Mouse (Mus musculus) gastrocnemius, adult 2 months (tissue): ENCODE results near the gene Gm49601. TPM values are rescaled to one million over a fixed set of nuclear protein-coding genes. Genes with fewer than 3 reads are reported as not detected.

Experiments used
- DNase-seq: peaks from one replicate; pipeline ENCODE4 v3.0.0; 2022
- H3K27ac ChIP-seq: fragments of 200-600 bp; 2 replicates; pipeline ENCODE4 v1.8.1; 2022; ENCODE audit warnings: mild to moderate bottlenecking
- H3K4me3 ChIP-seq: fragments of 200-600 bp; 2 replicates; pipeline ENCODE4 v1.8.1; 2022; ENCODE audit warnings: mild to moderate bottlenecking, moderate library complexity
- CTCF ChIP-seq: fragments of 200-600 bp; IDR thresholded peaks from 2 replicates; pipeline ENCODE4 v1.8.1; 2022; ENCODE audit warnings: antibody characterized with exemption, mild to moderate bottlenecking, moderate library complexity
- intact Hi-C: fragments of 180-260 bp; cut with DNase I; formaldehyde crosslinking; loops from one replicate; pipeline ENCODE4 v1.15.1; 2025
- total RNA-seq, 2 experiments: library from RNA; stranded (reverse); gene quantifications; 2 replicates each; pipeline ENCODE4 v1.2.3; 2021

Gene Gm49601
- total RNA-seq, 2 experiments from 2014 or later: 0.61 to 1.1 TPM

DNA sequence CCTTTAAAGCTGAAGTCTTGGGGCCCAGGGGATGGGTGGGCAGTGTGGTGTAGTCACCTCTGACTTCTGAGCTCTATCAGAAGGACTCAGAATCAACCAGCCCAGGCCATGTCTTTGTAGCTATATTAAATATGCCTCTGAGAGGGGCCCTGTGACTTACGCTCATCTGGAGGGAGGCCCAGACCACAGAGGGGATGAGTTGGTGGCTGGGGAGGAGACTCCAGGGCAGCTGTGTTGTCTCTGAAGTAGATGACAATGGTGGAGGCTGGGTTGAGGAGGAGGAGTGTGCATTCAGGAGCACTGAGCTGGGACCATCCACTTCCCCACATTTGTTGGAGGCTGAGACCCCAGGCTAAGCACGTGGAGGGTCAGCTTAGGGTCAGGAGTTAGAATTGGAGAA lies 7.9 kb downstream of the Gm49601 start:
- TF ChIP-seq CTCF: no peak
- no peak overlapping the region for H3K27ac ChIP-seq
- DNase-seq: no peak
- intact Hi-C loops: loop anchor here (5.0 kb wide), 1 partner anchor 91 kb away; no protein-coding TSS in a partner anchor
- H3K4me3 ChIP-seq: no peak overlapping the region

DNA sequence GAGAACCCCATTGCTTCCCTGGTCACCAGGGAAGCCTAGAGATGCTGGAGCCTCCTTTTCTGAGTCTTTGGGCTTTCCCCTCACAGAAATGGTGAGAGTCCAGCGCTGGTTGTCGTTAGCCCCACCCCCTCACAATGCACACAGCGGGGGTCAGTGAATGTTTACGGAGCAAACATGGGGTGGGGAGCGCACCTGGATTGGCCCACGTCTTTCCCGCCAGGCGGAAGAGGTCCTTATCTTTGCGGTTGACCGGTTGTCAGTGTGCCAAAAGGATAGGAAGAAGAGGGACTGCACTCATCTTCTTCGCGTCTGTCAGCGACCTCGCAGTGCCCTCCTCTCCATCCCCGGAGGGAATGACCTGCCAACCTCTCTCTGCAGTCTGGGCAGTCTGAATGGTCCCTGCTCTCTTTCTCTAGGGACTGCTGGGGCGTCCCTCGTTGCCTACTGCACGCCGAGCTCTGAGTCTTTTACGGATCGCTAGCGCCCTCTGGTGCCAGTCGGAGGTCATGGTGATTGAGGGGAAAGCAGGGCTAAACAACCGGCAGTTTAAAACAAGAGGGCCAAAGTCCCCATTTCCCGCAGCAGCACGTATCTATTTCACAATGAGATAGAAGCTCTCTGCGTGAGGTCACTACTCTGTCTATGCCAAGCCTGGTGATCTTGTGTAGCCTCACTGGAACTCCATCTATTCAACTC lies 8.7 kb downstream of the Gm49601 start:
- TF ChIP-seq CTCF: peak; percentile 96
- H3K27ac ChIP-seq: no peak overlapping the region
- H3K4me3 ChIP-seq: peak overlapping the region; percentile 56
- intact Hi-C loops: loop anchor here (1.0 to 5.0 kb wide), 3 partner anchors 90 to 269 kb away; partner anchors contain the start of genes Arvcf and Tango2
- peak; percentile 89 for DNase-seq

DNA sequence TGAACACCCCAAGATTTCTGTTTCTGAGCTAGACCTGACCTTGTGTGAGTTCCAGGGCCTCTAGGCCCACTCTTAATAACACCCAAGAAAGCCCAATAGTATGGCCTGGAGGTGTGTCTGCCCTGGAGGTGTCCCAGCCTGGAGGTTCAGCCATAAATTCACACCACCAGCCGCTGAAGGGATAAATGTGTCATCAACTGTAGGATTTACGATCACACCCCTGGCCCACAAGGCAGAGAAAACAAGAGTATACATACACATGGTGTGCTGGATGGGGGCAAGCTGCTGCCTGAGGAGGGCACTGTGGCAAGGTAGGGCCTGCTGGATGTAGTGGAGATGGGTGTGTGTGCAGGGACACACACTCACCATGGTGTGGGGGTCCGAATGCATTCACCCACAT lies 12.9 kb downstream of the Gm49601 start:
- no peak overlapping the region for H3K4me3 ChIP-seq
- no peak overlapping the region for H3K27ac ChIP-seq
- intact Hi-C loops: no loop called here
- no peak for DNase-seq
- TF ChIP-seq CTCF: no peak

DNA sequence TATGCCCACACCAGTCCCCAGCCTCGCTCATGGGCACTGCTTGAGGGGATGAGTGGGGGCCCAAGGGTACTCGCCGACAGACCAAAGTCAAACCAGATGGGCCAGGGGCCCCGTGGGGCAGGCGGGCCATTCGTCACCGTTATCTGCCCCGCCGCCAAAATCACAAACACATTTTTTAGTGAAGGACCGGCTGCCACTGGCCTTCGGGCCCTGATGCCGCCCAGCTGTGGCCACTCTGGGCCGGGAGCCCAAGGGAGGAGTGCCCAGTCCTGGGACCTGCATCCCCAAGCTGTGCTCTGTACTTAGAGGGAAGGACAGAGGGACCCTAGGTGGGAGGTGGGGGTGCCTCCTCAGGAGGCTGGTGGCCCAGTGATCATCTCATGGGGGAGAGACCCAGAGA lies 14.5 kb downstream of the Gm49601 start:
- TF ChIP-seq CTCF: no peak
- intact Hi-C loops: no loop called here
- DNase-seq: no peak
- Histone ChIP-seq H3K4me3 (no peak overlapping the region), H3K27ac (no peak overlapping the region)

DNA sequence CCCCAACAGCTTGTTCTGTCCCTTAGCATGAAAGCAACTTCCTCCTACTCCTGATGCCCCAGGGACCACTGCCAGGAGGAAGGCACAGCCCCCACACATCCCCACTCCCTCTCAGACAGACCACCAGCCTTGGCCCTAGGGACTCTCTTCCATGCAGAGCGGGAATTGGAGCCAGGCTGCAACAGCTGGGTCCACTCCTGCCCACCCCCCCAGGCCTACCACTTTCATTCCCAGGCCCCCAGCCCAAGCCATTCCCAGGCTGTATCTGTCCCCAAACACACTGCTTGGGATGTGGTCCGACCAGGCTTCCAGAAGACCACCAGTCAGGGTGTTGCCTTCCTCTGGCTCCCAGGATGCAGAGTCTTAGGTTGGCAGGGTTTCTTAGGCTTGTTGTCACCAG lies 17.1 kb downstream of the Gm49601 start:
- no peak overlapping the region for H3K27ac ChIP-seq
- no peak overlapping the region for H3K4me3 ChIP-seq
- peak; percentile 8 for DNase-seq
- intact Hi-C loops: no loop called here
- TF ChIP-seq CTCF: no peak

DNA sequence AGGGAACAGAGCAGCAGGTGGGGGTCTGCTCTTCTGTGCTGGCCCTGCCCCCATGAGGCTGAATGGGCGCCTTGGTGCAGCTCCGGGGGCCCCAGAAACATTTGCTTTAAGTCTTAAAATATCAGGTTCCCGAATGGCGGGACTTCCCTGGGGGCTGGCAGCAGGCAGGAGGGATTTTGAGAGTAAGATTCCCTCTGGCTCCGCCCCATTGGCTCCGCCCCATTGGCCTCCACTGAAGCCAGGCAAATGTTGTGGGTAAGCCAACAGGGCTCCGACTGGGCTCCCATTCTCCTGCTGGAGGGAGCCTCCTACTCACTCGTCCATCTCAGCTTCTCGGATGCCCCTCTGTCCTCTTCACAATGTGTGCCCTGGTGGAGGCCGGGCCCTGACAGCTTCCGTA lies 18.0 kb downstream of the Gm49601 start:
- TF ChIP-seq CTCF: no peak
- intact Hi-C loops: no loop called here
- no peak overlapping the region; the same call in 1 of the 2 replicates for H3K27ac ChIP-seq
- 0 out of 2 replicates have a peak overlapping the region, but pooled peaks have one; percentile 7 for H3K4me3 ChIP-seq
- DNase-seq: peak; percentile 75

DNA sequence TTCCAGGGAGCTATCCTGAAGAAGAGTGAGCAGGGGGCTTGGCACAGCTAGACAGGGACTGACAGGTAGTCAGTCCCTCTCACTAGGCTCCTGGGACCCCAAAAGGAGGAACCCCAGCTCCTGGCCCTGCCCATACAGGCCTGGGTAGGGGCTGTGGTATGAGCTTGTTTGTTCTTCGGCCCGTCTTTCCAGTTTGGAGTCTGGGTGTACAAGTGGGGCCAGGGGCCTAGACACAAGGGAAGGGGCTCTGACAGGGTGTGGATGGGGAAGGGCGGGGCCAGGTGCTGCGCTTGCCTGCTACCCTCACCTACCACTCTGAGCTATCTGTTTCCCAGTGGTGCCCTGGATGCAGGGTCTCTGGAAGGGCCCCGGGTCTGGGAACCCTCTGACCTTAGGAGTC lies 20.5 kb downstream of the Gm49601 start:
- no peak for TF ChIP-seq CTCF
- DNase-seq: no peak
- intact Hi-C loops: no loop called here
- H3K27ac ChIP-seq: peak overlapping the region; percentile 95
- no peak overlapping the region for H3K4me3 ChIP-seq

DNA sequence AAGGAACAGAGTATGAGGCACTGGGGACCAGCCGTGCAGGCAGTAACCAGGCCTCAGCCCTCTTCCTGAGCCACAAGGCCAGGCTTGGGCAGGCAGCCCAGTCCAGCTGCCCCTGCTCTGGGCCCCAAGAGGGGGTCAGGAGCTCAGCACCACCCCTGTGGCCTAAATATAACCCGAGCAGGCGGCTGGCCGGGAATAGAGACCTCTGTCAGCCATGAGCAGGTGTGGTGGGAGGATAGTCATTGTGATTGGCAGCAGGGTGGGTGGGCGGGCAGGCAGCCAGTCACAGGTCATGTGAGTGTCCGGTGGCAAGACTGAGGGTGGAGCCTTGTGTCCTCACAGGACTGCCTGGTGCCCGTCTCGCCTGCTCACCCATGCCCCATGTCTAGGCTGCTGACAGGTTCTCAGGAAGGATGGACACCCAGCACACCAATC lies 21.9 kb downstream of the Gm49601 start:
- DNase-seq: peak; percentile 93
- TF ChIP-seq CTCF: no peak
- intact Hi-C loops: no loop called here
- H3K27ac ChIP-seq: peak overlapping the region; percentile 95
- H3K4me3 ChIP-seq: no peak overlapping the region

DNA sequence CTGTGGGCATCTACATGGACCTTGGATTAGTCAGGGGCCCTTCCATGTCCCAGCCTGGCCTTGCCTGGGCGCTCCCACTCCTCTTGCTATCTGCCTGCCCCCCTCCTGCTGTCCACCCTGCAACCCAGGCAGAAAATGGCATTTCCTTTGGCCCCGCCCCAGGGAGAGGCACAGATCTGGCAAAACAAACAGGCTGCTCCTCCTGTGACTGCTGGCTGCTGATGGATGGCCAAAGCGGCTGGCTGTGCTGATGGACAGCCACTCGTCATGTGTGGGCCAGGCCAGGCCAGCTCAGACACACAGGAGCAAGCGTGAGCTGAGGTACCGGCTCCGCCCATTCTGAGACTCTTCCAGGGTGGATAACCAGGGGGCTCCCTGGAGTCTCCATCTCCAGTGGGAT lies 24.8 kb downstream of the Gm49601 start:
- H3K4me3 ChIP-seq: no peak overlapping the region
- peak; percentile 82 for DNase-seq

DNA sequence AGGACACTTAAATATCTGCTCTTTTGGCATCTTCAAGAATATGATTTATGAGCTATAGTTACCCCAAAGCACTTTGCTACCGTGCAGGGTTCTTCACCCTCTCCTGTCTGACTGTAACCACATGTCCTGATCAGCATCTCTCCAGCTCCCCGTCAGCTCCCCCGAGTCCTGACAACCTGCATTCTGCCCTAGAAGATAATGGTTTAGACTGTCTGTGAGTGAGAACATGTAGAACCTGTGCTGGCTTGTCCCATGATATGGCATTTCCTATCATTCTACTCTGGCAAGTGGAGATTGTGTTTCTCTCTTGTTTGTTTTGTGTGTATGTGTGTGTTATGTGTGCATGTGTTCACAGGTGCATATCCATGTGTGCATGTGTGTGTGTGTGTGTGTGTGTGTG lies 28.2 kb downstream of the Gm49601 start:
- no peak for TF ChIP-seq CTCF
- intact Hi-C loops: no loop called here
- DNase-seq: no peak
- Histone ChIP-seq H3K27ac (no peak overlapping the region), H3K4me3 (no peak overlapping the region)

More for the DNA sequence above, 24.8 kb downstream of the Gm49601 start:
- intact Hi-C loops: no loop called here
- TF ChIP-seq CTCF: no peak
- peak overlapping the region; percentile 88 for H3K27ac ChIP-seq

DNA sequence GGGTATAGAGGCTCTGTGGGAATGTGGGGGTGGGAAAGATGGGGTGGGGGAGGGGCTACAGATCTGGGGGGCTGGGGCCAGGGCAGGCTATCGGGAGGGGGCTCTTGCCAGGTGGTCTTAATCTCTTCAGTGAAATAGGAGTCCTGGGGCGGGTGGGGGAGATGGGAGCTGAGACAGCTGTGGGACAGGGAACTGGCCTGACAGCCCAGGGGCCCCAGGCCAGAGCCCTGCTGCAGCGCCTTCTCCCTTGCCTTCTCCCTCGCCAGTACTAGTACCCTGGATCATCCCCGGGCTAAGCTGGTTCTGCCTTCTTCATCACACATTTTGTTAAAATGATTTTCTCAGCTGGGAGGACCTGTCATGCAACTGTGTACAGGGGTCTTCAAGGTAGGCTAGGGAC lies 30.0 kb downstream of the Gm49601 start:
- Histone ChIP-seq H3K4me3 (no peak overlapping the region), H3K27ac (no peak overlapping the region)
- intact Hi-C loops: no loop called here
- no peak for DNase-seq
- no peak for TF ChIP-seq CTCF

DNA sequence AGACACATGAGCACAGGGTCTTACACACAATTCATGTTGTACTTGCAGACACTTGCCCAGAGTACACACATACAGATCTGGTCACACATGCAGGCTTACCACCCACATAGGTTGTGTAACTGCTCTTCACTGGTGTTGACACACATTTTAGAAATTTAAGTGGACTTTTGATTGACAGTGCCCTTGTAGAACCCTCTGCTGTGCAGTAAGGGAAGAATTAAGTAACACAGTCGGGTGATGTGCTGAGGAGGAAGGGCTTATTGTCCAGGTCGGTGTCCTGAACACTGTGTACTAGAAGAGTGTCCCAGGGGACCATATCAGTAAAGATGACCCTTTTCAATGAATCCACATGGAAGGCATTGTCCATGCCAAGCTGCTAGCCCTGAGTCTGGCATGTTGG lies 32.3 kb downstream of the Gm49601 start:
- TF ChIP-seq CTCF: no peak
- DNase-seq: no peak
- Histone ChIP-seq H3K27ac (no peak overlapping the region), H3K4me3 (no peak overlapping the region)
- intact Hi-C loops: no loop called here

DNA sequence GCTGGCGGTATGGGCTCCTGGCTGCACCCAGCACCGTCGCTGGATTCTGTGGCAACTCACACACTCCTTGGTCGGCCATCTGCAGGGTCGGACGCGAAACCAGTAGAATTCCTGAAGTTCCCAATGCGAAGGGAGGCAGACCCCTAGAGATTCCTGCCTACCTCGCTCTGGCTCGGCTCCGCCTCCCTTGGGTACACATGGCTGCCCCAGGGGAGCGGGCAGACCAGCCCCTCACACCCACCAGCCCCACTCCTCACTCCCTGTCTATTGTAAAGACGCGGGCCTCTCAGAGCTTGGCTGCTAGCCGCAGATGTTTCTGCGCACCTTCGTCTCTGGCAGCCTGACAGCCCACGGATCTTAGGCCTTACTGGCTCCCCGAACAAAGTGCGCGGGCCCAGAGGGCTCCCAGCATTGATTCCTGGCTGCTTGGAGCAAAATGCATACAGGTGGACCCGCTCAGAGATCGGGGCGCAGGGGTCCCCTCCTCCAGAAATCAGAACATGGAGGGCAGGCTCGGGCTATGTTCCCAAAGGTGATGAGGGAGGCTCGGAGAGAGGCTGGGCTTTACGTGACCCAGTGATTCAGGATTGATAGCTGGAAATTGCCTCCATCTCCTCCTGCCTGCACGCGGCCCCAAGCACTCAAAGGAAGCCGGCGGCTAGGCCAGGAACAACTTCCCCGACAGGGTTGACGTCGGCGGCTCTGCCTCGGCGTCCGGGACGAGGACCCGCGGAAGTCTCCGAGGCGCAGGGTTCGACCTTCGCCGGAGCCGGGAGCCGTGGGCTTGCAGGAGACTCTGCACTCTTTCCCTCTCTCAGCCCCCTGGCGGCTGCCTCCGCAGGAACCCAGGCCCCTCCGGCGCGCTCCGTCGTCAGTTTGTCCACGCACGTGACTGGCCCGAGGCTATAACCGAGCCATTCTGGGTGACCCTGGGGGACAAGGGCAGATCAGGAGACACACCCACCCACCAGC lies 34.9 kb downstream of the Gm49601 start:
- peak; percentile 33 for DNase-seq
- peak overlapping the region; percentile 56 for H3K4me3 ChIP-seq
- no peak overlapping the region for H3K27ac ChIP-seq
- peak; percentile 31; the same call in 1 of the 2 replicates for TF ChIP-seq CTCF
- intact Hi-C loops: no loop called here
